Mouse (Mus musculus) spleen, adult 2 months (tissue): ENCODE measurements around the gene Fam43a. TPM values are rescaled to one million over a fixed set of nuclear protein-coding genes. Genes with fewer than 3 reads are reported as not detected.

Source experiments
- DNase-seq, 2 experiments: peaks; one replicate each; pipeline versions ENCODE4 v3.0.0 to v3.0.0-alpha.2; 2012 to 2021; ENCODE audit warnings: low spot score in 2 of 2, low read depth in 1 of 2
- H3K27ac ChIP-seq: fragments of 200-500 bp; 2 replicates; pipeline ENCODE4 v1.5.1; 2012; ENCODE audit warnings: low read length, inconsistent platforms; ENCODE audit not compliant: insufficient read depth
- H3K27me3 ChIP-seq: fragments of 200-500 bp; 2 replicates; pipeline ENCODE4 v1.6.1; 2012; ENCODE audit warnings: mild to moderate bottlenecking, moderate library complexity, low read length, inconsistent platforms; ENCODE audit not compliant: control insufficient read depth, insufficient read depth
- H3K36me3 ChIP-seq: fragments of 200-500 bp; 2 replicates; pipeline ENCODE4 v1.6.1; 2012; ENCODE audit warnings: mild to moderate bottlenecking, low read length, inconsistent platforms; ENCODE audit not compliant: control insufficient read depth, insufficient read depth
- H3K4me1 ChIP-seq: fragments of 200-500 bp; 2 replicates; pipeline ENCODE4 v1.6.1; 2011; ENCODE audit warnings: inconsistent platforms; ENCODE audit not compliant: control insufficient read depth, insufficient read depth, insufficient read length
- H3K4me3 ChIP-seq: fragments of 200-500 bp; 2 replicates; pipeline ENCODE4 v1.5.1; 2011; ENCODE audit warnings: mild to moderate bottlenecking, inconsistent platforms; ENCODE audit not compliant: insufficient read depth, insufficient read length; ENCODE audit errors: extremely low read depth
- CTCF ChIP-seq: fragments of 200-500 bp; IDR thresholded peaks from 2 replicates; pipeline ENCODE4 v1.5.1; 2011; ENCODE audit warnings: mild to moderate bottlenecking, inconsistent platforms; ENCODE audit not compliant: insufficient read depth, insufficient read length, insufficient replicate concordance; ENCODE audit errors: extremely low read depth
- POLR2A ChIP-seq: fragments of 200-500 bp; IDR thresholded peaks from 2 replicates; pipeline ENCODE4 v1.6.1; 2011; ENCODE audit warnings: low read depth, low read length, inconsistent platforms
- WGBS: fragments of 180-500 bp; shearing (Covaris S2); methylation state at CpG from one replicate; pipeline ENCODE4 v1.1.7; 2018; 5-methylcytosine and 5-hydroxymethylcytosine counted together
- polyA plus RNA-seq: library from polyadenylated mRNA; depleted of rRNA; stranded (reverse); fragments of >200 nt; gene quantifications from 2 replicates; pipeline ENCODE4 v1.2.3, GENCODE M21; 2012

Fam43a gene
- polyA plus RNA-seq, 1 experiment = 56.3 TPM

GRCm38 (mm10) chr16:30602684-30603530 is 3.4 kb downstream of the Fam43a start:
- Histone ChIP-seq H3K27me3 (no peaks in the 10 kb centered on the region), H3K4me1 (peaks cover 29% of the 10 kb centered on the region), H3K27ac (peak overlapping the region; percentile 71), H3K4me3 (peak overlapping the region; percentile 38; the same call in 1 of the 2 replicates), H3K36me3 (peaks cover 12% of the 10 kb centered on the region)
- WGBS = 18% methylated on average over 18 of the region's 18 CpGs
- DNase-seq = no peak
- TF ChIP-seq POLR2A (no peak), CTCF (no peak)

DNA sequence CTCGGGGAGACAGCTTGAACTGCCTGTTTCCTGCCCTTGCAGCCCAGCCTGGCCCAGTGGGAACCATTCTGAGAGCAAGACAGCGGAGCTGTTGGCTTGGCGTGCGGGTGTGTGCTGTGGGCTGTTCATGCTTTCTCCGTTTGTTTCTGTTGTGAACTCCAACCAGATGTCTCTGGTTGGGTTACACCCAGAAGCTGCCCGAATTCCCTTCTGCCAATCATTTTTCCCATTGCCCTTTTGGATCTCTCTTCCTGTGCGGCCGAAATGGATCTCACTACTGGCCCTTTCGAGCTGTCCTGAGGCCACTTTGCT is 4.0 kb downstream of the Fam43a start:
- no peak for DNase-seq

GRCm38 (mm10) chr16:30604061-30604806 is 4.7 kb downstream of the Fam43a start:
- WGBS = 81% methylated on average over 16 of the region's 16 CpGs
- Histone ChIP-seq H3K4me3 (no peak overlapping the region), H3K36me3 (peaks cover 12% of the 10 kb centered on the region), H3K4me1 (peaks cover 37% of the 10 kb centered on the region), H3K27me3 (no peaks in the 10 kb centered on the region), H3K27ac (peak overlapping the region; percentile 66; the same call in 1 of the 2 replicates)
- TF ChIP-seq CTCF (no peak), POLR2A (no peak)
- no peak for DNase-seq

More for the DNA sequence above, 4.0 kb downstream of the Fam43a start:
- peaks cover 34% of the 10 kb centered on the region for H3K4me1 ChIP-seq
- 51% methylated on average over 9 of the region's 9 CpGs for WGBS
- H3K36me3 ChIP-seq = peaks cover 12% of the 10 kb centered on the region
- TF ChIP-seq CTCF = no peak
- no peak for TF ChIP-seq POLR2A
- no peak overlapping the region for H3K4me3 ChIP-seq
- peak overlapping the region; percentile 71 for H3K27ac ChIP-seq
- H3K27me3 ChIP-seq = no peaks in the 10 kb centered on the region

DNA sequence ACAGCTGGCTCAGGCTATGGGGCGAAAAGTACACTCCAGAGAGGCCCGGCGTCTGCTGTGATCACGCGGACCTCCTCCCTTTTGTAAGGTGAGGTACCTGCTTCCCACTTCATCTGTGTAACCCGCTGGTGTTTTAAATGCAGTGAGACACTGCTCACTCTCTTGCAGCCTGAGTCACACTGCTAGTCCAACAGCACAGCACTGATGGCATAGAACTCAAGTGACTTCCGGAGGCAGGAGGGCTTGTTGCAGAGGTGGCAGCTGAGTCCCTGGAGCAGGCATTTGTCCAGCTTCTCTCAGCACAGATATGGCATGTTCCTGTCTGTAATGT is 5.2 kb downstream of the Fam43a start:
- peaks cover 37% of the 10 kb centered on the region for H3K4me1 ChIP-seq
- no peaks in the 10 kb centered on the region for H3K27me3 ChIP-seq
- no peak overlapping the region for H3K4me3 ChIP-seq
- no peak for DNase-seq
- peak overlapping the region; percentile 66; the same call in 1 of the 2 replicates for H3K27ac ChIP-seq
- peaks cover 12% of the 10 kb centered on the region for H3K36me3 ChIP-seq
- TF ChIP-seq CTCF (no peak), POLR2A (no peak)
- 76% methylated on average over 7 of the region's 7 CpGs for WGBS

GRCm38 (mm10) chr16:30605528-30605927 is 6.0 kb downstream of the Fam43a start:
- no peak overlapping the region for H3K4me3 ChIP-seq
- peaks cover 12% of the 10 kb centered on the region for H3K36me3 ChIP-seq
- WGBS = 67% methylated on average over 6 of the region's 6 CpGs
- no peak for TF ChIP-seq POLR2A
- TF ChIP-seq CTCF = no peak
- peak overlapping the region; percentile 44 for H3K27ac ChIP-seq
- no peak for DNase-seq
- H3K27me3 ChIP-seq = no peaks in the 10 kb centered on the region
- peaks cover 37% of the 10 kb centered on the region for H3K4me1 ChIP-seq

GRCm38 (mm10) chr16:30607868-30608267 is 8.3 kb downstream of the Fam43a start:
- Histone ChIP-seq H3K27me3 (no peaks in the 10 kb centered on the region), H3K4me3 (no peak overlapping the region), H3K36me3 (no peaks in the 10 kb centered on the region), H3K27ac (peak overlapping the region; percentile 76), H3K4me1 (peaks cover 32% of the 10 kb centered on the region; the same call in 1 of the 2 replicates)
- WGBS = 46% methylated on average over 3 of the region's 3 CpGs
- no peak for TF ChIP-seq CTCF
- no peak for TF ChIP-seq POLR2A
- peak; percentile 61 to 62 for DNase-seq
